Mouse (Mus musculus): Measurements from ENCODE around the gene Sf3a2. TPM values are rescaled to one million over a fixed set of nuclear protein-coding genes. Genes with fewer than 3 reads are reported as not detected.

Gene Sf3a2
- 78.0 and 102 TPM in 2 replicates for polyA plus RNA-seq (2012; rRNA removed)
- polyA plus RNA-seq (2014; fragmentation: Nextera tagmentation; extraction: Ambion mirVana): 80.6 and 87.6 TPM in 2 replicates

GRCm38 (mm10) chr10:80798150-80799006, at the start of gene Sf3a2, which contains the start of gene Plekhj1:
Gene Sf3a2 (plus strand): TSS chr10:80798198.
Gene Plekhj1 (minus strand): TSS chr10:80798626.
- H3K9me3 ChIP-seq (ENCODE audit: control insufficient read depth, low read length): no peaks in the 10 kb centered on the region
- H3K4me3 ChIP-seq (replicated peaks; ENCODE audit: low read length): peak within 1 kb of the TSS; percentile 94
- H3K9ac ChIP-seq (ENCODE audit: low read depth, low read length, severe bottlenecking): peak within 1 kb of the TSS; percentile 97
- H3K27ac ChIP-seq (replicated peaks; ENCODE audit: low read depth, low read length): peak within 1 kb of the TSS; percentile 95
- peak within 1 kb of the TSS; percentile 77 for H3K4me2 ChIP-seq (replicated peaks; ENCODE audit: low read depth, low read length, severe bottlenecking)
- H3K4me1 ChIP-seq (ENCODE audit: control insufficient read depth, insufficient read depth, low read length): peaks cover 8% of the 10 kb centered on the region
- DNase-seq (ENCODE audit: low spot score): peak; percentile 97
- TF ChIP-seq POLR2A (IDR thresholded peaks at IDR 0.05; ENCODE audit: borderline replicate concordance, extremely low read depth, insufficient read depth, insufficient read length): peak; percentile 94; the same call in 1 of the 2 replicates
- 1% methylated on average over 86 of the region's 104 CpGs for WGBS
- H3K27me3 ChIP-seq (ENCODE audit: control insufficient read depth, insufficient read depth, low read length): no peaks in the 10 kb centered on the region
- H3K36me3 ChIP-seq (ENCODE audit: control insufficient read depth, insufficient read depth, low read length): peaks cover 69% of the 10 kb centered on the region
- peak; percentile 91 for ATAC-seq (ENCODE audit: low FRiP score, low read depth)

GRCm38 (mm10) chr10:80748609-80749008, 49.4 kb upstream of the Sf3a2 start:
- Histone ChIP-seq H3K4me3 (replicated peaks; ENCODE audit: low read length) (no peak overlapping the region), H3K9ac (ENCODE audit: low read depth, low read length, severe bottlenecking) (no peak overlapping the region), H3K36me3 (ENCODE audit: control insufficient read depth, insufficient read depth, low read length) (no peaks in the 10 kb centered on the region), H3K4me2 (replicated peaks; ENCODE audit: low read depth, low read length, severe bottlenecking) (no peak overlapping the region), H3K27me3 (ENCODE audit: control insufficient read depth, insufficient read depth, low read length) (no peaks in the 10 kb centered on the region), H3K27ac (replicated peaks; ENCODE audit: low read depth, low read length) (no peak overlapping the region), H3K4me1 (ENCODE audit: control insufficient read depth, insufficient read depth, low read length) (peaks cover 3% of the 10 kb centered on the region; the same call in 1 of the 2 replicates), H3K9me3 (ENCODE audit: control insufficient read depth, low read length) (no peaks in the 10 kb centered on the region)
- no peak for TF ChIP-seq POLR2A (IDR thresholded peaks at IDR 0.05; ENCODE audit: borderline replicate concordance, extremely low read depth, insufficient read depth, insufficient read length)
- no peak for ATAC-seq (ENCODE audit: low FRiP score, low read depth)
- 7% methylated on average over 6 of the region's 6 CpGs for WGBS
- DNase-seq (ENCODE audit: low spot score): peak; percentile 90

- DNase-seq (ENCODE audit: low spot score) (peak; percentile 44), ATAC-seq (ENCODE audit: low FRiP score, low read depth) (no peak)
- H3K9ac ChIP-seq (ENCODE audit: low read depth, low read length, severe bottlenecking): no peak overlapping the region
These were observed 46.7 kb upstream of the Sf3a2 start for GRCm38 (mm10) chr10:80751188-80751832.

GRCm38 (mm10) chr10:80752079-80752625, 45.8 kb upstream of the Sf3a2 start:
- ATAC-seq (ENCODE audit: low FRiP score, low read depth) (peak; percentile 24), DNase-seq (ENCODE audit: low spot score) (peak; percentile 80)
- Histone ChIP-seq H3K27ac (replicated peaks; ENCODE audit: low read depth, low read length) (no peak overlapping the region), H3K36me3 (ENCODE audit: control insufficient read depth, insufficient read depth, low read length) (no peaks in the 10 kb centered on the region), H3K4me3 (replicated peaks; ENCODE audit: low read length) (peak overlapping the region; percentile 13; the same call in 1 of the 2 replicates), H3K27me3 (ENCODE audit: control insufficient read depth, insufficient read depth, low read length) (no peaks in the 10 kb centered on the region), H3K4me2 (replicated peaks; ENCODE audit: low read depth, low read length, severe bottlenecking) (peak overlapping the region; percentile 41), H3K9ac (ENCODE audit: low read depth, low read length, severe bottlenecking) (no peak overlapping the region), H3K4me1 (ENCODE audit: control insufficient read depth, insufficient read depth, low read length) (peaks cover 15% of the 10 kb centered on the region), H3K9me3 (ENCODE audit: control insufficient read depth, low read length) (no peaks in the 10 kb centered on the region)
- 3% methylated on average over 6 of the region's 6 CpGs for WGBS
- no peak for TF ChIP-seq POLR2A (IDR thresholded peaks at IDR 0.05; ENCODE audit: borderline replicate concordance, extremely low read depth, insufficient read depth, insufficient read length)

More at GRCm38 (mm10) chr10:80751188-80751832, 46.7 kb upstream of the Sf3a2 start:
- Histone ChIP-seq H3K4me1 (ENCODE audit: control insufficient read depth, insufficient read depth, low read length) (peaks cover 6% of the 10 kb centered on the region), H3K9me3 (ENCODE audit: control insufficient read depth, low read length) (no peaks in the 10 kb centered on the region), H3K36me3 (ENCODE audit: control insufficient read depth, insufficient read depth, low read length) (no peaks in the 10 kb centered on the region), H3K4me2 (replicated peaks; ENCODE audit: low read depth, low read length, severe bottlenecking) (peak overlapping the region; percentile 41), H3K27ac (replicated peaks; ENCODE audit: low read depth, low read length) (0 out of 2 replicates have a peak overlapping the region, but pooled peaks have one; percentile 2), H3K4me3 (replicated peaks; ENCODE audit: low read length) (peak overlapping the region; percentile 13; the same call in 1 of the 2 replicates), H3K27me3 (ENCODE audit: control insufficient read depth, insufficient read depth, low read length) (no peaks in the 10 kb centered on the region)
- 8% methylated on average over 16 of the region's 16 CpGs for WGBS
- TF ChIP-seq POLR2A (IDR thresholded peaks at IDR 0.05; ENCODE audit: borderline replicate concordance, extremely low read depth, insufficient read depth, insufficient read length): no peak
